Mouse (Mus musculus): ENCODE results near the gene Alg12. TPM values are rescaled to one million over a fixed set of nuclear protein-coding genes. Genes with fewer than 3 reads are reported as not detected.

Gene Alg12
- polyA plus RNA-seq, 1 experiment from 2014 or later: 13.1 TPM

DNA sequence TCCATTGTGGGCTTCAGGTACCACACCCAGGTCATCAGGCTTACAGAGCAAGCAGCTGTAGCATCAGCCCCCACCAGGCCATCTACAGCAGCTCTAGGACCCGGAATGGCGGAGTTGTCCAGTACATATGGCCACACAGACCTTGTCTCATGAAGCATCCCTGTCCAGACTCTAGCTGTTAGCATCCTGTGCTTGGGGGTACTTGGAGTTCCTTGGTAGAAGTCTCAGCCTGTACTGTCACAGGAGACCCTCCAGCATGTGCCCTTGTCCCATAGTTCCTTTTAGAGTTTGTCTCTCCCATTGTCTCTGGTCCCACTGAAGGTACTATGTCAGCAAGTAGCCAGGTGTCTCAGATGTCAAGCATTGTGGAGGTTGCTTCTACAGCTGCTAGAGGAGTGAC lies 30.5 kb upstream of the Alg12 start:
- Histone ChIP-seq H3K4me2 (ENCODE audit: low read depth, low read length) (no peak overlapping the region), H3K27ac (ENCODE audit: low read length) (peak overlapping the region; percentile 96), H3K27me3 (ENCODE audit: control insufficient read depth, insufficient read depth, low read length) (no peaks in the 10 kb centered on the region), H3K36me3 (ENCODE audit: control insufficient read depth, insufficient read depth, low read length) (no peaks in the 10 kb centered on the region), H3K4me1 (ENCODE audit: control insufficient read depth, insufficient read depth, low read length) (peaks cover 38% of the 10 kb centered on the region), H3K9ac (ENCODE audit: low read length) (peak overlapping the region; percentile 62; the same call in 1 of the 2 replicates), H3K9me3 (replicated peaks; ENCODE audit: control insufficient read depth, low read length) (no peaks in the 10 kb centered on the region), H3K4me3 (replicated peaks; ENCODE audit: low read length) (no peak overlapping the region)
- WGBS: 94% methylated on average over 2 of the region's 2 CpGs
- ATAC-seq (ENCODE audit: insufficient read depth, low FRiP score): no peak

DNA sequence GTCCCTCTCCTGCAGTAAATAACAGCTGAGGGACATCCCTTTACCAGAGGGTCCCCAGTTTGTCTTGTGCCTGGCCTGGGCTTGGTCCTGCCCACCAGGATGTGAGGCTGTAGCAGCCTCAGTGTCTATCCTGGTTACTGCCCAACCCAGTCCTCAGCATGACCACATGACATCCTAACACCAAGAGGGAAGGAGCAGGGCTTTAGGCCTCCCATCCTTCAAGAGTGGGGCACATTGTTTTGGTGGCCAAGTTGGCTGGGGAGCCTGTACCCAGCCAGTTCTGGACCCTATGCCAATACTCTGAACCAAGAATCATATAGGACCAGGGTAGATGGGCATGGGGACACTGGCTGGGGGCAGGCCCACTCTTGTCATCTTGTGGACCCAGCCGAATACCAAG lies 29.5 kb upstream of the Alg12 start:
- no peaks in the 10 kb centered on the region for H3K36me3 ChIP-seq (ENCODE audit: control insufficient read depth, insufficient read depth, low read length)
- no peak overlapping the region for H3K9ac ChIP-seq (ENCODE audit: low read length)
- ATAC-seq (ENCODE audit: insufficient read depth, low FRiP score): no peak
- 100% methylated on average over 1 of the region's 1 CpGs for WGBS
- H3K4me3 ChIP-seq (replicated peaks; ENCODE audit: low read length): no peak overlapping the region
- no peaks in the 10 kb centered on the region for H3K27me3 ChIP-seq (ENCODE audit: control insufficient read depth, insufficient read depth, low read length)
- no peak overlapping the region for H3K27ac ChIP-seq (ENCODE audit: low read length)
- peaks cover 31% of the 10 kb centered on the region for H3K4me1 ChIP-seq (ENCODE audit: control insufficient read depth, insufficient read depth, low read length)
- no peak overlapping the region for H3K4me2 ChIP-seq (ENCODE audit: low read depth, low read length)
- H3K9me3 ChIP-seq (replicated peaks; ENCODE audit: control insufficient read depth, low read length): no peaks in the 10 kb centered on the region

- Histone ChIP-seq H3K36me3 (ENCODE audit: control insufficient read depth, insufficient read depth, low read length) (no peaks in the 10 kb centered on the region), H3K4me2 (ENCODE audit: low read depth, low read length) (no peak overlapping the region), H3K9me3 (replicated peaks; ENCODE audit: control insufficient read depth, low read length) (no peaks in the 10 kb centered on the region), H3K27me3 (ENCODE audit: control insufficient read depth, insufficient read depth, low read length) (no peaks in the 10 kb centered on the region), H3K27ac (ENCODE audit: low read length) (no peak overlapping the region), H3K4me1 (ENCODE audit: control insufficient read depth, insufficient read depth, low read length) (peaks cover 10% of the 10 kb centered on the region), H3K9ac (ENCODE audit: low read length) (no peak overlapping the region), H3K4me3 (replicated peaks; ENCODE audit: low read length) (no peak overlapping the region)
- 90% methylated on average over 7 of the region's 7 CpGs for WGBS
- ATAC-seq (ENCODE audit: insufficient read depth, low FRiP score): no peak
Measured at GRCm38 (mm10) chr15:88844966-88845365, 25.8 kb upstream of the Alg12 start.

GRCm38 (mm10) chr15:88843486-88844097 lies 24.5 kb upstream of the Alg12 start:
- ATAC-seq (ENCODE audit: insufficient read depth, low FRiP score): peak; percentile 38; the same call in 1 of the 2 replicates
- WGBS: 26% methylated on average over 8 of the region's 8 CpGs
- Histone ChIP-seq H3K36me3 (ENCODE audit: control insufficient read depth, insufficient read depth, low read length) (no peaks in the 10 kb centered on the region), H3K9me3 (replicated peaks; ENCODE audit: control insufficient read depth, low read length) (no peaks in the 10 kb centered on the region), H3K4me2 (ENCODE audit: low read depth, low read length) (no peak overlapping the region), H3K9ac (ENCODE audit: low read length) (no peak overlapping the region; the same call in 1 of the 2 replicates), H3K27me3 (ENCODE audit: control insufficient read depth, insufficient read depth, low read length) (no peaks in the 10 kb centered on the region), H3K27ac (ENCODE audit: low read length) (peak overlapping the region; percentile 55), H3K4me3 (replicated peaks; ENCODE audit: low read length) (no peak overlapping the region), H3K4me1 (ENCODE audit: control insufficient read depth, insufficient read depth, low read length) (peaks cover 10% of the 10 kb centered on the region)

DNA sequence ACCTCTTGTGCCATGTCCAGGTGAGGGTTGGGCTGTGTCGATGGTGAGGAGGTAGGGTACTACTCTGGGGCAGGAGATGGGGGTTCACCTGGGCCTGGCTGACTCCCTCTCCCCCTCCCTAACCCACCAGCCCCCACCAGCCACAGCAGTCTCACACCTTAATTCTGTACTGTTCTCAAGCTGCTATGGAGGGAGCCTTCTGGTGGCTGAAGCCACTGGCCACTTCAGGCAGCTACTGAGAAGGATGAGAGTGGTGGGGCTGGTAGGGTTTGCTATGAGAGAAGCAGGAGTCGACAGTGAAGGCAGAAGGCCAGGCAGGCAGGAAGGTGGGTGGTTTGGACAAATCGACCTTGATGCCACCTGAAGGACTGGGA lies 23.2 kb upstream of the Alg12 start:
- 77% methylated on average over 3 of the region's 3 CpGs for WGBS
- Histone ChIP-seq H3K4me2 (ENCODE audit: low read depth, low read length) (no peak overlapping the region), H3K4me3 (replicated peaks; ENCODE audit: low read length) (no peak overlapping the region), H3K36me3 (ENCODE audit: control insufficient read depth, insufficient read depth, low read length) (no peaks in the 10 kb centered on the region), H3K27me3 (ENCODE audit: control insufficient read depth, insufficient read depth, low read length) (no peaks in the 10 kb centered on the region), H3K4me1 (ENCODE audit: control insufficient read depth, insufficient read depth, low read length) (peaks cover 16% of the 10 kb centered on the region), H3K27ac (ENCODE audit: low read length) (no peak overlapping the region), H3K9ac (ENCODE audit: low read length) (no peak overlapping the region), H3K9me3 (replicated peaks; ENCODE audit: control insufficient read depth, low read length) (no peaks in the 10 kb centered on the region)
- no peak for ATAC-seq (ENCODE audit: insufficient read depth, low FRiP score)

- H3K4me1 ChIP-seq (ENCODE audit: control insufficient read depth, insufficient read depth, low read length): peaks cover 16% of the 10 kb centered on the region
- no peak overlapping the region for H3K9ac ChIP-seq (ENCODE audit: low read length)
- no peak overlapping the region for H3K4me2 ChIP-seq (ENCODE audit: low read depth, low read length)
- no peak overlapping the region for H3K27ac ChIP-seq (ENCODE audit: low read length)
- no peaks in the 10 kb centered on the region for H3K9me3 ChIP-seq (replicated peaks; ENCODE audit: control insufficient read depth, low read length)
- 92% methylated on average over 3 of the region's 3 CpGs for WGBS
- no peak overlapping the region for H3K4me3 ChIP-seq (replicated peaks; ENCODE audit: low read length)
- no peaks in the 10 kb centered on the region for H3K27me3 ChIP-seq (ENCODE audit: control insufficient read depth, insufficient read depth, low read length)
- no peaks in the 10 kb centered on the region for H3K36me3 ChIP-seq (ENCODE audit: control insufficient read depth, insufficient read depth, low read length)
- no peak for ATAC-seq (ENCODE audit: insufficient read depth, low FRiP score)
Measured at GRCm38 (mm10) chr15:88841580-88842299, 22.6 kb upstream of the Alg12 start.

DNA sequence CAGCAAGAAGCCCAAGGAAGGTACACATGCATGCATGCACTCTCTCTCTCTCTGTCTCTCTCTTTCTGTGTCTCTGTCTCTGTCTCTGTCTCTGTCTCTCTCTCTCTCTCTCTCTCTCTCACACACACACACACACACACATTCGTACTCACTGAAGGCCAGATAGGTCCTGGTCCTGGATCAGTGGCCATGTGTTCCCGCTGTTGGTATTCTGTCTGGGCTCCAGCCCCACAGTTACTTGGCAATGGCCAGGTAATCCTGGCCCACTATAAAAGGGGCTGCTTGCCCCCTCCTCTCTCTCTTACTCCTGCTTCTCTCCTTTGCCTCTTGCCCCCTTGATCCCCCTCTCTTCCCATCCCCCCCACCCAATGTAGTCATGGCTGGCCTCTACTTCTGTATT lies 22.0 kb upstream of the Alg12 start:
- 87% methylated on average over 2 of the region's 2 CpGs for WGBS

GRCm38 (mm10) chr15:88840126-88840525 lies 21.0 kb upstream of the Alg12 start:
- H3K27me3 ChIP-seq (ENCODE audit: control insufficient read depth, insufficient read depth, low read length): no peaks in the 10 kb centered on the region
- H3K4me3 ChIP-seq (replicated peaks; ENCODE audit: low read length): no peak overlapping the region
- WGBS: 76% methylated on average over 10 of the region's 10 CpGs
- no peak overlapping the region for H3K9ac ChIP-seq (ENCODE audit: low read length)
- peak overlapping the region; percentile 67 for H3K27ac ChIP-seq (ENCODE audit: low read length)
- no peak for ATAC-seq (ENCODE audit: insufficient read depth, low FRiP score)
- H3K9me3 ChIP-seq (replicated peaks; ENCODE audit: control insufficient read depth, low read length): no peaks in the 10 kb centered on the region
- no peak overlapping the region for H3K4me2 ChIP-seq (ENCODE audit: low read depth, low read length)
- H3K36me3 ChIP-seq (ENCODE audit: control insufficient read depth, insufficient read depth, low read length): no peaks in the 10 kb centered on the region
- peaks cover 16% of the 10 kb centered on the region for H3K4me1 ChIP-seq (ENCODE audit: control insufficient read depth, insufficient read depth, low read length)

More for the DNA sequence above, 22.0 kb upstream of the Alg12 start:
- Histone ChIP-seq H3K4me1 (ENCODE audit: control insufficient read depth, insufficient read depth, low read length) (peaks cover 16% of the 10 kb centered on the region), H3K27me3 (ENCODE audit: control insufficient read depth, insufficient read depth, low read length) (no peaks in the 10 kb centered on the region), H3K9ac (ENCODE audit: low read length) (no peak overlapping the region), H3K27ac (ENCODE audit: low read length) (no peak overlapping the region), H3K9me3 (replicated peaks; ENCODE audit: control insufficient read depth, low read length) (no peaks in the 10 kb centered on the region), H3K36me3 (ENCODE audit: control insufficient read depth, insufficient read depth, low read length) (no peaks in the 10 kb centered on the region), H3K4me3 (replicated peaks; ENCODE audit: low read length) (no peak overlapping the region), H3K4me2 (ENCODE audit: low read depth, low read length) (no peak overlapping the region)
- no peak for ATAC-seq (ENCODE audit: insufficient read depth, low FRiP score)

GRCm38 (mm10) chr15:88839271-88839670 lies 20.2 kb upstream of the Alg12 start:
- H3K36me3 ChIP-seq (ENCODE audit: control insufficient read depth, insufficient read depth, low read length): no peaks in the 10 kb centered on the region
- H3K4me2 ChIP-seq (ENCODE audit: low read depth, low read length): no peak overlapping the region
- no peaks in the 10 kb centered on the region for H3K27me3 ChIP-seq (ENCODE audit: control insufficient read depth, insufficient read depth, low read length)
- H3K9ac ChIP-seq (ENCODE audit: low read length): 0 out of 2 replicates have a peak overlapping the region, but pooled peaks have one; percentile 1
- WGBS: 28% methylated on average over 9 of the region's 9 CpGs
- H3K9me3 ChIP-seq (replicated peaks; ENCODE audit: control insufficient read depth, low read length): no peaks in the 10 kb centered on the region
- no peak overlapping the region for H3K4me3 ChIP-seq (replicated peaks; ENCODE audit: low read length)
- ATAC-seq (ENCODE audit: insufficient read depth, low FRiP score): peak; percentile 72
- peak overlapping the region; percentile 67 for H3K27ac ChIP-seq (ENCODE audit: low read length)
- peaks cover 16% of the 10 kb centered on the region for H3K4me1 ChIP-seq (ENCODE audit: control insufficient read depth, insufficient read depth, low read length)

Data from stomach, embryonic 16.5 days (tissue).